Mouse (Mus musculus) kidney, adult 10 weeks (tissue): ENCODE measurements around the gene Mthfr. TPM values are rescaled to one million over a fixed set of nuclear protein-coding genes. Genes with fewer than 3 reads are reported as not detected.

ENCODE experiments used
- polyA plus RNA-seq: library from polyadenylated mRNA; stranded (reverse); fragments of 350-450 nt; fragmentation: Illumina TruSeq; extraction: RNeasy Lipid Tissue Mini Kit (QIAGEN cat#74804); gene quantifications from one replicate; pipeline ENCODE4 v1.2.3, GENCODE M21; 2014; ENCODE audit warnings: low read depth, low replicate concordance

Gene Mthfr
- 2.7 TPM for polyA plus RNA-seq

DNA sequence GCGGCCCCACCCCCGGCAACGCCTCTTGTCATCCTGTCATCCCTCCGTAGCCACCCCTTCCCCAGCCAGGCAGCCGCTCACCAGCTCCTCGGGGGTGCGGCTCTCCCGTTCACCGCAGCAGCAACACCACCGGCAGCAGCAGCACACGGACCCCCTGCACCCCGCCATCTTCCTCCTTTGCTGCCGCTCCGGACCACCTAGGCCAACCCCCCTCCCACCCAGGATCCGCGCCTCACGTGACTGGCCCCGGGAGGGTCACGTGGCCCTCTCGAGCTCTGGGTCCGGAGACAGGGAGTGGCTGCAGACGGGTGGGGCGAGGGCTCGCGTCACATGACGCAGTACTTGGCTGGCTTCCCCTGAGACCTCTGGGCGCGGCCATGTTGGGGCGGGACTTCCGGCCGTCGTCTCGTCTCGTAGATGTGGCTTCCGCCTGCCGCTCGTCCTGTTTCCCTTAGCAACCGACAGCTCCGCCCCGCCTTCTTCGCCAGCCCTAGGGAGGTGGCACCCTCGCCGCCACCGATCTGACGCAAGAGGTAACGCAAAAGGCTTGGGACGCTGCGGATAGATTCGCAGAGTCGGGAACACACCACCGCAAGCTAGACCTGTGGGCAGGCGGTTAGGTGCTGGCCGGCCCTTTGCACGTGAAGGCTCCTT lies at the start of gene Mthfr, which contains the start of gene Clcn6:
Gene Mthfr, plus strand, starts transcription at position 478 of the 654 bp plus-strand sequence.
Gene Clcn6, minus strand, starts transcription at position 222 of the 654 bp plus-strand sequence.

DNA sequence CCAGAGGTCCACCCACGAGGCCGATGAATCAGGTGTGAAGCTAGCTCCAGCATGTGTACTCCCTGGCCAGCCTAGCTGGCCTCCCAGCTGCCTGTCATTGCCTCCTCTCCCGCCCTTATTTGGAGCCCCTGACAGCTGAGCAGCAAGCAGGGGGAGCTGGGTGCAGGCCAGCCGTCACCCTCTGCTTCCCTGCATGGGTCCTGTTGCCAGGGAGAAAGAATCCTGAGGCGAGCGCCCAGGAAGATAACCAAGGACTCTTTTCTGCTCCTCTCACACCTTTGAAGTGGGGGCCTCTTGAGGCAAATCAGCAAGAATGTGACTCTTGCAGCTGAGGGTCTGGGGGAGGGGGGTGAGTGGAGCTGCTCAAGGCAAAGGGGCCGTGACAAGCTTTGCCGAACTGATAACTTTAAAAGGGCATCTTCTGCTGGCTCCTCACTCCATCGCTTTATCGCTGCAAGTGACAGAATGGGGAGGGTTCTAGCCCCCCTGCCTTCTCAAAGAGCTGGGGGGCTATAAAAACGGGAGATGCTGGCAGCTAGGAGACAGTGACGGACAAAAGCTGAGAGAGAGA lies 38.6 kb upstream of the Mthfr start, which contains the start of gene Nppa:
Gene Nppa, plus strand, starts transcription at position 521 of the 571 bp plus-strand sequence.

DNA sequence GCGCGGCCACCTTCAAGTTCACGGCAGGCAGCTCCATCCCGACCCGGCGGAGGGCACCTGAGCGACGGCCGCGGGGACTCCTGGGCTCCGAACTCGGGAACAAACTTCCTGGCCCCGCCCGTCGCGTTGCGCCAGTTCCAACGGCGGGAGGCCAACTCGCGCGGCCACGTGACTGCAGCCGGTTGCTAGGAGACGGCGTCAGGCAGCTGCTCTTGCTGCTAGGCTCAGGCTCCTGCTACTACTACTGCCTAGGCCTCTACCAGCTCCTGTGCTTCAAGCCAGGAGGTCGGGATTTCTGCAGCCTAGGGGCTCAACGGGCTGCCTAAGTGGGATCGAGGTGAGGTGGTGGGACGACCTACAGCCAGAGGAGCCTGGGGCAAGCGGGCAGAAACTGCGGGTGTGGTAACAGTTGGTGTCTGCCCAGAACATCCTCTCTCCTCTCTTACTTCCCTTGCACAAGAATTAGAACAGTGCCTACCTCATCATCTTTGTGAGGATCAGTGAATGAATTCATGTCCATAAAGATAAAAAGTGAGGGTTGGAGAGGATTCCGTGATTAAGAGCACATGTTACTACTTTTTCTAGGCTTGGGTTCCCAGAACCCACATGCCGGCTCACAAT lies 49.1 kb downstream of the Mthfr start, which contains the start of gene Agtrap:
Gene Agtrap, minus strand, starts transcription at position 125 of the 621 bp plus-strand sequence.

Other genes with a start within 250 kb of the Mthfr start
- 53.2 TPM for gene Zfp984, start 229.3 kb upstream of the Mthfr start, polyA plus RNA-seq
- gene Zfp933, start 190.7 kb upstream of the Mthfr start, polyA plus RNA-seq = 19.8 TPM
- gene Miip, start 170.3 kb upstream of the Mthfr start, polyA plus RNA-seq = 0.24 TPM
- 9.0 TPM for gene Fv1, start 170.1 kb upstream of the Mthfr start, polyA plus RNA-seq
- 22.1 TPM for gene Mfn2, start 134.4 kb upstream of the Mthfr start, polyA plus RNA-seq
- 1.7 TPM for gene Plod1, start 102.3 kb upstream of the Mthfr start, polyA plus RNA-seq
- 7.5 TPM for gene 2510039O18Rik, start 98.2 kb upstream of the Mthfr start, polyA plus RNA-seq
- gene Nppb, start 53.3 kb upstream of the Mthfr start, polyA plus RNA-seq = not detected
- gene Nppa, start 38.4 kb upstream of the Mthfr start, polyA plus RNA-seq = not detected
- gene Clcn6, start 256 bp upstream of the Mthfr start, polyA plus RNA-seq = 6.7 TPM
- 17.1 TPM for gene Agtrap, start 49.0 kb downstream of the Mthfr start, polyA plus RNA-seq
- gene Mad2l2, start 91.3 kb downstream of the Mthfr start, polyA plus RNA-seq = 1.5 TPM
- gene Draxin, start 91.6 kb downstream of the Mthfr start, polyA plus RNA-seq = not detected
- gene Fbxo6, start 113.1 kb downstream of the Mthfr start, polyA plus RNA-seq = 1.1 TPM
- gene Fbxo44, start 121.4 kb downstream of the Mthfr start, polyA plus RNA-seq = 2.9 TPM
- not detected for gene Fbxo2, start 121.5 kb downstream of the Mthfr start, polyA plus RNA-seq
- gene Disp3, start 248.9 kb downstream of the Mthfr start, polyA plus RNA-seq = not detected